Mouse (Mus musculus): ENCODE data around the gene Zcchc7.

DNA sequence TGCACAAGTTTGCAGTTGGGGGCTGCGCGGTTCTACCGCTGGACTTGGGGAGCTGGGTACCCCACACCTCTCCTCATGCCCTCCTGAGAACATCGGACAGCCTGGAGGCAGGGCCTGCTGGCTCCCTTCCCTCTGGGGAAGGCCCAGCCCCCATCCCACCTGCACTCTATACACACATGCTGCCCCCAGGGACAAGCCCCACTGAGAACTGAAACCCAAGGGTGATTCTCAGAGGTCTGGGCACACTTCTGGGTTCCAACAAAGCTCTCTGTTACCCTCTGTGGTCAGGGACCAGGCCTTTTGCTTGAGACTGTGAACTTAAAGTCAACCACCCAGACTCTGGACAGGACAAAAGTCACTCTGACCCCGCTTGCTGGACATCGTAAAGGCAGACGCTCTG is 214.4 kb downstream of the Zcchc7 start:
- TF ChIP-seq CTCF (IDR thresholded peaks at IDR 0.05; ENCODE audit: insufficient read depth, low read length) (no peak), POLR2A (IDR thresholded peaks at IDR 0.05; ENCODE audit: borderline replicate concordance, extremely low read depth, low read depth, low read length) (no peak)

All from lung, adult 2 months (tissue).